Mouse (Mus musculus) liver, adult 2 months (tissue): ENCODE measurements at regions not wholly inside any gene's neighbourhood (a gene's known extent, or its start where the extent isn't known, plus 50 kb on each side); places are given as distances from the start of the nearest gene placed in this dataset.

Source experiments
- CTCF ChIP-seq: fragments of 200-500 bp; IDR thresholded peaks from 2 replicates; pipeline ENCODE4 v1.5.1; 2011; ENCODE audit warnings: low read depth, low read length, control low read depth
- POLR2A ChIP-seq: fragments of 200-500 bp; IDR thresholded peaks from 2 replicates; pipeline ENCODE4 v1.6.1; 2011; ENCODE audit warnings: low read length, control low read depth; ENCODE audit not compliant: insufficient read depth; ENCODE audit errors: extremely low read depth

DNA sequence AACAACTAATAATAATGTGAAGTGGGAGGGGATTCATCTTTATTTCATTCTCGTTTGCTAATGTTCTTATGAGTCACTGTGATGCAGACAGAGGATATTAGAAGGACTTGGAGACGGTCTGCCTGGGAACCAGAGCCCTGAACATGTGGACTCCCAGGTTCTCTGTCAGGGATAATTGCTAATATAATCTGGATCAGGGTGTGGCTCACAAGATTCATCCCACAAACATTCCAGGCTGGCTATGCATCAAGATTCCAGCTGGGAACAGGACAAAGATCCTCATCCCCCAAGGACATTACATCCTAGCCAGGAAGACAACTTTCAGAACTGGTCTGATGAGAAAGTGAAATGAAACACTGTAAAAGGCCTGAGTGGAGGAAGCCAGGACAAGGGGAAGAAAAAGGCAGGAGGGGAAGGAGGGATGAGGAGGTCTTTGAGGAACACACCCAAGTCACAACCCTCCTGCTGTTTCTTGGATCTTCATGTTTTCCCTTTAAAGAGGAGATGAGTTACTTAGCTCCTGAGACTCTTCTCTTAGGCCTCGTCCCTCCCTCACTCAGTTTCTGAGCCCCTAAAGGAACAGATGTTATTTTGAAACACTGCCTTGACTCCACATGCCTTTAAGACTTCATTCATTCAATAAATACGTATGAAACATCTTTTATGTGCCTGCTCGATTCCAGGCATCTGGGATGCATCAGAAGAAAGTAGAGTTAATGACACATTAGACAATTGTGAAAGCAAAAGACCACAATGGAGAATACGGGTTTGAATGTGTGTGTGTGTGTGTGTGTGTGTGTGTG, 360.9 kb downstream of the Efnb2 start:
- no peak for TF ChIP-seq CTCF
- TF ChIP-seq POLR2A = no peak
